ENCODE assay signal across 26 mouse cellular contexts in the genomic region with DNA sequence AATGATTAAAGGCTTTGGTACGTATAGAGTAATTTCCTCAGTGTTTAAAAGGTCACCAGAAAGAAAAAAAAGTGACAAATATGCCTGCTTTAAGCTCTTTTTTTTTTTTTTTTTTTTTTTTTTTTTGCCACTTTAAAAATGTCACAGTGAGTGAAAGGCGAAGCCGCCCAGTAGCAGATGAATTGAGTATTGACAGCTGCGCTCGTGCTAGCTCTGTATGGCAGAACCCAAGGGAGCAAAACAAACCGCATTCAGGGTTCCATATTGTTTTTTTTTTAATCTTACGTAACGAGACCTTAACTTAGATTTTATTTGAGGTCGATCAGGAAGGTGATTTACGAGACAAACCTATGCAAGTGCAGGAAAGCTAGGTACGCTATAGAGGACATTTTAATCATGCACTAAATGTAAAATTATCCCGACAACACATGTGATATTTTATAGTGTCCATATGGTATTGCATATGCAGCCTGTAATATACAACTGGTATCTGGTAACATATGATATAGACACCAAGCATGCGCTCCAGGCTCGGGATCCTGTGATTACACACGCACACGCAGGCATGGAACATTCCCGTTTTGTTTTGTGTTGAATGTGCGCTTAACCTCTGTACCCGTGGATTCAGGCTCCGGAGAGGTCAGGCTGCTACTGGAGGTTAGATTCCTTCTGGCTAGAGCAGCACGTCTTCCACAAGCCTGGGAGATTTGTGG.
DNase-seq lines count a peak whose midpoint lies in the region; ATAC-seq and TF ChIP-seq lines count a peak whose summit lies in the region.
"Had no signal": no experiment of that assay in that cellular context is flagged by ENCODE, and none has a peak within 500 bp of the region (broad histone marks: within the 10 kb centered on the region; RNA-seq: fewer than 3 reads in every experiment).

No protein-coding gene starts in this region.

- no peak overlapping the region for H3K9ac ChIP-seq in forebrain, embryonic 14.5 days (ENCODE audit: low read length)
- no peak overlapping the region for H3K9ac ChIP-seq in forebrain, embryonic 11.5 days (ENCODE audit: low read length)
- H3K9ac ChIP-seq in limb, embryonic 12.5 days (replicated peaks), result no peak overlapping the region
- no peak overlapping the region for H3K9ac ChIP-seq in forebrain, postnatal 0 days
- H3K9ac ChIP-seq: embryonic facial prominence, embryonic 12.5 days; embryonic facial prominence, embryonic 15.5 days; heart, embryonic 13.5 days; hindbrain, embryonic 14.5 days had no signal

- 65% methylated on average over 21 of the region's 21 CpGs for WGBS in forebrain, embryonic 14.5 days
- 76% methylated on average over 21 of the region's 21 CpGs for WGBS in forebrain, embryonic 11.5 days
- 55% methylated on average over 21 of the region's 21 CpGs for WGBS in limb, embryonic 12.5 days
- WGBS in limb, embryonic 10.5 days, result 74% methylated on average over 21 of the region's 21 CpGs
- WGBS in forebrain, postnatal 0 days, result 60% methylated on average over 21 of the region's 21 CpGs

- H3K9me3 ChIP-seq in forebrain, embryonic 14.5 days (replicated peaks; ENCODE audit: control insufficient read depth, low read length), result no peaks in the 10 kb centered on the region
- H3K9me3 ChIP-seq in forebrain, embryonic 11.5 days (ENCODE audit: control insufficient read depth, low read length), result no peaks in the 10 kb centered on the region
- no peaks in the 10 kb centered on the region for H3K9me3 ChIP-seq in limb, embryonic 12.5 days
- H3K9me3 ChIP-seq in limb, embryonic 10.5 days (replicated peaks), result no peaks in the 10 kb centered on the region
- no peaks in the 10 kb centered on the region for H3K9me3 ChIP-seq in forebrain, postnatal 0 days (ENCODE audit: low read length)
- H3K9me3 ChIP-seq: embryonic facial prominence, embryonic 12.5 days; embryonic facial prominence, embryonic 15.5 days; heart, embryonic 10.5 days; heart, embryonic 13.5 days had no signal

- H3K4me3 ChIP-seq in forebrain, embryonic 14.5 days (ENCODE audit: low read depth, low read length), result no peak overlapping the region
- H3K4me3 ChIP-seq in forebrain, embryonic 11.5 days (ENCODE audit: low read depth, low read length), result no peak overlapping the region
- no peak overlapping the region for H3K4me3 ChIP-seq in limb, embryonic 12.5 days (replicated peaks)
- no peak overlapping the region for H3K4me3 ChIP-seq in limb, embryonic 10.5 days
- H3K4me3 ChIP-seq in forebrain, postnatal 0 days (ENCODE audit: low read depth, low read length), result no peak overlapping the region
- H3K4me3 ChIP-seq: embryonic facial prominence, embryonic 12.5 days; embryonic facial prominence, embryonic 15.5 days; heart, adult 2 months; heart, embryonic 10.5 days; heart, embryonic 13.5 days had no signal

- H3K4me1 ChIP-seq in forebrain, embryonic 14.5 days (ENCODE audit: control insufficient read depth, insufficient read depth, low read length), result 0 out of 2 replicates have a peak, but pooled peaks cover 2% of the 10 kb centered on the region
- H3K4me1 ChIP-seq in forebrain, embryonic 11.5 days (replicated peaks; ENCODE audit: control insufficient read depth, insufficient read depth, low read length), result no peaks in the 10 kb centered on the region
- H3K4me1 ChIP-seq in limb, embryonic 12.5 days (replicated peaks), result peaks cover 14% of the 10 kb centered on the region
- peaks cover 8% of the 10 kb centered on the region for H3K4me1 ChIP-seq in limb, embryonic 10.5 days
- no peaks in the 10 kb centered on the region for H3K4me1 ChIP-seq in forebrain, postnatal 0 days (ENCODE audit: insufficient read depth)
- H3K4me1 ChIP-seq: embryonic facial prominence, embryonic 12.5 days; embryonic facial prominence, embryonic 15.5 days; heart, embryonic 13.5 days had no signal

- H3K27me3 ChIP-seq in forebrain, embryonic 14.5 days (replicated peaks; ENCODE audit: control insufficient read depth, insufficient read depth, low read length), result no peaks in the 10 kb centered on the region
- H3K27me3 ChIP-seq in forebrain, embryonic 11.5 days (ENCODE audit: control insufficient read depth, insufficient read depth, low read length), result no peaks in the 10 kb centered on the region
- peaks cover 8% of the 10 kb centered on the region; the same call in 1 of the 2 replicates for H3K27me3 ChIP-seq in limb, embryonic 12.5 days
- no peaks in the 10 kb centered on the region for H3K27me3 ChIP-seq in limb, embryonic 10.5 days (ENCODE audit: low read depth, poor library complexity, severe bottlenecking)
- H3K27me3 ChIP-seq in forebrain, postnatal 0 days (ENCODE audit: insufficient read depth, low read length), result no peaks in the 10 kb centered on the region
- H3K27me3 ChIP-seq: embryonic facial prominence, embryonic 12.5 days; embryonic facial prominence, embryonic 15.5 days; heart, embryonic 13.5 days had no signal

- H3K27ac ChIP-seq in forebrain, embryonic 14.5 days (ENCODE audit: low read depth, low read length), result peak overlapping the region; percentile 67; the same call in 1 of the 2 replicates
- H3K27ac ChIP-seq in forebrain, embryonic 11.5 days (ENCODE audit: low read depth, low read length), result no peak overlapping the region
- no peak overlapping the region for H3K27ac ChIP-seq in limb, embryonic 12.5 days
- H3K27ac ChIP-seq in limb, embryonic 10.5 days, result no peak overlapping the region
- H3K27ac ChIP-seq in forebrain, postnatal 0 days (ENCODE audit: low read depth, low read length), result peak overlapping the region; percentile 54; the same call in 1 of the 2 replicates
- H3K27ac ChIP-seq: embryonic facial prominence, embryonic 12.5 days; embryonic facial prominence, embryonic 15.5 days; heart, adult 2 months; heart, embryonic 10.5 days; heart, embryonic 13.5 days; hindbrain, embryonic 14.5 days; hindbrain, postnatal 0 days had no signal

- ATAC-seq in forebrain, embryonic 14.5 days, result peak; percentile 60; the same call in 1 of the 2 replicates
- no peak for ATAC-seq in forebrain, embryonic 11.5 days (replicated peaks; ENCODE audit: low FRiP score)
- ATAC-seq in limb, embryonic 12.5 days (ENCODE audit: insufficient number of reproducible peaks, insufficient read depth, low FRiP score, low TSS enrichment, low read depth), result peak; percentile 34; the same call in 1 of the 2 replicates
- ATAC-seq in forebrain, postnatal 0 days, result peak; percentile 73
- ATAC-seq: CD4-positive, CD25-positive, alpha-beta regulatory T cell, adult 4 months; hindbrain, postnatal 0 days; inflammation-experienced regulatory T-cells, adult 6 months; intestine, embryonic 16.5 days had no signal

- H3K4me2 ChIP-seq in forebrain, embryonic 14.5 days (ENCODE audit: low read length), result no peak overlapping the region
- no peak overlapping the region for H3K4me2 ChIP-seq in forebrain, embryonic 11.5 days (ENCODE audit: low read depth, low read length, severe bottlenecking)
- no peak overlapping the region for H3K4me2 ChIP-seq in limb, embryonic 12.5 days
- H3K4me2 ChIP-seq in forebrain, postnatal 0 days (ENCODE audit: low read depth), result no peak overlapping the region; the same call in 1 of the 2 replicates
- H3K4me2 ChIP-seq: embryonic facial prominence, embryonic 12.5 days; embryonic facial prominence, embryonic 15.5 days; heart, embryonic 13.5 days; hindbrain, embryonic 14.5 days had no signal

- H3K36me3 ChIP-seq in forebrain, embryonic 14.5 days (ENCODE audit: control insufficient read depth, insufficient read depth, low read length), result no peaks in the 10 kb centered on the region
- H3K36me3 ChIP-seq in forebrain, embryonic 11.5 days (ENCODE audit: control insufficient read depth, insufficient read depth, low read length), result no peaks in the 10 kb centered on the region
- H3K36me3 ChIP-seq in limb, embryonic 12.5 days, result no peaks in the 10 kb centered on the region
- no peaks in the 10 kb centered on the region for H3K36me3 ChIP-seq in limb, embryonic 10.5 days
- no peaks in the 10 kb centered on the region for H3K36me3 ChIP-seq in forebrain, postnatal 0 days (ENCODE audit: insufficient read depth)
- H3K36me3 ChIP-seq: embryonic facial prominence, embryonic 12.5 days; embryonic facial prominence, embryonic 15.5 days; heart, embryonic 10.5 days; heart, embryonic 13.5 days had no signal

- no peak for TF ChIP-seq CTCF in forebrain, postnatal 0 days (IDR thresholded peaks at IDR 0.05; ENCODE audit: low read depth)

- DNase-seq in forebrain, embryonic 14.5 days (ENCODE audit: low spot score), result peak; percentile 60
- DNase-seq in forebrain, embryonic 11.5 days (ENCODE audit: low spot score), result no peak
- no peak for DNase-seq in limb, embryonic 10.5 days (ENCODE audit: low spot score)
- peak; percentile 67 for DNase-seq in forebrain, postnatal 0 days
- DNase-seq in thymus, postnatal 25 days, result no peak
- DNase-seq: adrenal gland, adult 2 months; adrenal gland, postnatal 14 days; cerebellum, adult 11-12 months; cerebellum, adult 8-10 months; cerebellum, postnatal 10 days; cerebellum, postnatal 36 days; gastrocnemius, postnatal 36 days; heart, adult 2 months; heart, postnatal 14 days; heart, postnatal 4 days; kidney, adult 2 months had no signal

Comparison
In these comparisons a context has a peak if more than half of its experiments do, and no peak if none do; other contexts are left out.
1. DNase-seq: peak in forebrain, embryonic 14.5 days (single experiment) and forebrain, postnatal 0 days (single experiment); none in forebrain, embryonic 11.5 days (single experiment), limb, embryonic 10.5 days (single experiment) and thymus, postnatal 25 days (single experiment).
2. H3K27ac ChIP-seq: peak in forebrain, embryonic 14.5 days (single experiment) and forebrain, postnatal 0 days (single experiment); none in forebrain, embryonic 11.5 days (single experiment), limb, embryonic 12.5 days (single experiment) and limb, embryonic 10.5 days (single experiment).